Mouse (Mus musculus): ENCODE results near the gene Lenep. TPM values are rescaled to one million over a fixed set of nuclear protein-coding genes. Genes with fewer than 3 reads are reported as not detected.
A peak's percentile ranks its signal among the peaks of the same experiment; 100 is the strongest.

The Lenep gene
- total and polyA plus RNA-seq, 3 experiments, result not detected

GRCm38 (mm10) chr3:89418170-89418860, 15.7 kb upstream of the Lenep start, which contains the start of the genes Cks1b and Shc1:
TSS of gene Cks1b (minus strand) at chr3:89418383.
TSS of gene Shc1 (plus strand) at chr3:89418443.
- Histone ChIP-seq H3K36me3 (ENCODE audit: control insufficient read depth in 1 of 2, insufficient read depth in 2 of 2, low read length in 2 of 2) (peaks cover 7 to 41% of the 10 kb centered on the region in 2 experiments), H3K4me1 (ENCODE audit: control insufficient read depth in 1 of 2, insufficient read depth in 2 of 2, low read length in 2 of 2) (peaks cover 19 to 41% of the 10 kb centered on the region in 2 experiments)
- TF ChIP-seq ZKSCAN1 (IDR thresholded peaks at IDR 0.05; ENCODE audit: low read depth, low read length) (no peak), CHD2 (IDR thresholded peaks at IDR 0.05; ENCODE audit: low read length) (peak; percentile 49; the same call in 1 of the 2 replicates), MYB (IDR thresholded peaks at IDR 0.05; ENCODE audit: low read depth, low read length) (peak; percentile 62), MAX (IDR thresholded peaks at IDR 0.05; ENCODE audit: low read length) (peak; percentile 95), POLR2AphosphoS2 (IDR thresholded peaks at IDR 0.05; ENCODE audit: low read length) (peak; percentile 97), ZNF384 (IDR thresholded peaks at IDR 0.05; ENCODE audit: low read depth, low read length) (no peak), BHLHE40 (IDR thresholded peaks at IDR 0.05; ENCODE audit: borderline replicate concordance, low read depth, low read length) (no peak), TCF12 (IDR thresholded peaks at IDR 0.05; ENCODE audit: low read depth, low read length) (peak; percentile 51; the same call in 1 of the 2 replicates), RAD21 (IDR thresholded peaks at IDR 0.05; ENCODE audit: low read depth, low read length) (no peak), JUND (IDR thresholded peaks at IDR 0.05; ENCODE audit: low read depth, low read length) (no peak), GABPA (IDR thresholded peaks at IDR 0.05; ENCODE audit: low read depth, low read length) (no peak), UBTF (IDR thresholded peaks at IDR 0.05; ENCODE audit: borderline replicate concordance, insufficient read depth, low read depth, low read length) (no peak), NRF1 (IDR thresholded peaks at IDR 0.05; ENCODE audit: insufficient read depth, low read depth, low read length, poor library complexity, severe bottlenecking) (no peak; the same call in 1 of the 2 replicates), MAZ (IDR thresholded peaks at IDR 0.05; ENCODE audit: low read depth, low read length) (peak; percentile 90), RCOR1 (IDR thresholded peaks at IDR 0.05; ENCODE audit: low read depth, low read length) (no peak; the same call in 1 of the 2 replicates), CTCF (IDR thresholded peaks at IDR 0.05 in 2 of 3, conservative IDR thresholded peaks at IDR 0.05 in 1 of 3; ENCODE audit: control insufficient read depth in 1 of 3, insufficient read depth in 1 of 3, low read depth in 2 of 3, low read length in 3 of 3, poor library complexity in 1 of 3, severe bottlenecking in 1 of 3) (0 out of 6 replicates have a peak, but pooled peaks of 1 of the 3 experiments have one; percentile 7), KAT2A (conservative IDR thresholded peaks at IDR 0.05; ENCODE audit: low read depth, low read length) (peak; percentile 74), NELFE (IDR thresholded peaks at IDR 0.05; ENCODE audit: low read depth, low read length) (peak; percentile 92), SIN3A (IDR thresholded peaks at IDR 0.05; ENCODE audit: low read length) (peak; percentile 97), POLR2A (IDR thresholded peaks at IDR 0.05; ENCODE audit: control insufficient read depth in 1 of 2, insufficient read depth in 1 of 2, low read depth in 1 of 2, low read length in 2 of 2, poor library complexity in 1 of 2) (peak; percentile 11 to 93; a peak in 3 of 4 replicates), ETS1 (IDR thresholded peaks at IDR 0.05; ENCODE audit: low read depth, low read length) (peak; percentile 26), E2F4 (IDR thresholded peaks at IDR 0.05; ENCODE audit: borderline replicate concordance, low read depth, low read length) (peak; percentile 81), HCFC1 (IDR thresholded peaks at IDR 0.05; ENCODE audit: low read depth, low read length) (peak; percentile 84), ELF1 (IDR thresholded peaks at IDR 0.05; ENCODE audit: low read depth, low read length) (peak; percentile 87), MXI1 (IDR thresholded peaks at IDR 0.05; ENCODE audit: low read depth, low read length) (peak; percentile 98), ZMIZ1 (IDR thresholded peaks at IDR 0.05; ENCODE audit: low read depth, low read length) (peak; percentile 86), USF2 (IDR thresholded peaks at IDR 0.05; ENCODE audit: borderline replicate concordance in 1 of 2, insufficient read depth in 1 of 2, low read depth in 1 of 2, low read length in 2 of 2) (no peak), MYC (IDR thresholded peaks at IDR 0.05; ENCODE audit: low read depth, low read length) (peak; percentile 96), SMC3 (IDR thresholded peaks at IDR 0.05; ENCODE audit: low read depth, low read length) (no peak), TBP (IDR thresholded peaks at IDR 0.05; ENCODE audit: low read depth, low read length) (peak; percentile 73; the same call in 1 of the 2 replicates), USF1 (IDR thresholded peaks at IDR 0.05; ENCODE audit: low read depth, low read length) (peak; percentile 46; the same call in 1 of the 2 replicates)

More at GRCm38 (mm10) chr3:89418170-89418860, 15.7 kb upstream of the Lenep start, which contains the start of the genes Cks1b and Shc1:
- Histone ChIP-seq H3K79me2 (ENCODE audit: control insufficient read depth, insufficient read depth, low read length, poor library complexity) (peaks cover 48% of the 10 kb centered on the region), H3K4me3 (ENCODE audit: control insufficient read depth in 1 of 2, insufficient read depth in 1 of 2, low read depth in 2 of 2, low read length in 2 of 2) (peak within 1 kb of the TSS; percentile 75 to 92), H3K9ac (ENCODE audit: control insufficient read depth, low read depth, low read length, poor library complexity, severe bottlenecking) (peak within 1 kb of the TSS; percentile 81), H3K9me3 (replicated peaks; ENCODE audit: insufficient read depth, low read length) (no peaks in the 10 kb centered on the region), H3K27me3 (ENCODE audit: control insufficient read depth in 1 of 2, insufficient read depth in 2 of 2, low read length in 2 of 2) (no peaks in the 10 kb centered on the region), H3K27ac (ENCODE audit: control insufficient read depth, low read depth, low read length) (peak within 1 kb of the TSS; percentile 87)
- peak; percentile 100 for DNase-seq (ENCODE audit: low read depth, low spot score)
